9 mouse cellular contexts compared by ENCODE assay signal in the genomic region with DNA sequence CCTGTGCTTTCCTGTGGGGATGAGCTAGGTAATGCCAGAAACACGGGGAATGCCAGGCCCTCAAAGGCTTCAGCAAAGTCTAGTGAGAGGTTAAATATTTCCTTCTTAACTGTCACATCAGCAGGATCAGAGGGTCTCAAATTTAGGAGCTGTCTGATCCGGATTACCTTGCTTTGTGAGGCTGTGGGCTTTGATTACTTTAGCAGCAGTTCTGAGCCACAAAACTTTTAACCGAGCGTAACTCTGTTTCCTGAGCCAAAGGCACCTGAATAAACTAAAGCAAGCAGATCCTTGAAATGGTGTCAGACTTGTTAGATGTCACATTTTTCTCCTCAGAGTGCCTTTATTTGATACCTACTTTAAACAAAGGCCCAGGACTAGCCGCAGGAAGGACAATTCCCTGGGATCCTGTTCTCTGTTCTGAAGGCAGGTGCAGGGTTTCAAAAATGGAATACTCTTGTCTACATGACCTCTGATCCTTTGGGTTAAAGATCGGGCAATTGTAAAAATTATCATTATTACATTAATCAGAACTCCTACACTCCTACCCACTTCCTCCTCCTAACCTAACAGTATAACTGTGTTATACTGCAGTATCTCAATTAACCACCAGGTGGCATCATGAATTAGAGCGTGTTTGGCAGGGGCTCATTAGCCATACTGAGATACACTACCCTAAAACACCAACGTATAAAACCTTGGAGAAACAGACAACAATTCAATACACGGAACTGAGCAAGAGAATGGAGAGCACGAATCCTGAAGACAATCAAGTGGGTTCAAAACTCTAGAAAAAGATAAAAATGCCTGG.
DNase-seq lines count a peak whose midpoint lies in the region; ATAC-seq and TF ChIP-seq lines count a peak whose summit lies in the region.
"Had no signal": no experiment of that assay in that cellular context is flagged by ENCODE, and none has a peak within 500 bp of the region (broad histone marks: within the 10 kb centered on the region; RNA-seq: fewer than 3 reads in every experiment).

No protein-coding gene starts in this region.

- H3K27me3 ChIP-seq in kidney, embryonic 14.5 days (ENCODE audit: control insufficient read depth, insufficient read depth, low read length) = no peaks in the 10 kb centered on the region
- no peaks in the 10 kb centered on the region; the same call in 1 of the 2 replicates for H3K27me3 ChIP-seq in E14TG2a.4 (ENCODE audit: insufficient read depth, low read length)
- H3K27me3 ChIP-seq in liver, embryonic 14.5 days (ENCODE audit: control insufficient read depth, insufficient read depth, low read length) = no peaks in the 10 kb centered on the region

- no peaks in the 10 kb centered on the region for H3K9me3 ChIP-seq in kidney, embryonic 14.5 days (ENCODE audit: control insufficient read depth, low read length)
- no peaks in the 10 kb centered on the region for H3K9me3 ChIP-seq in E14TG2a.4 (ENCODE audit: low read length)
- no peaks in the 10 kb centered on the region for H3K9me3 ChIP-seq in liver, embryonic 14.5 days (ENCODE audit: control insufficient read depth, low read length)

- TF ChIP-seq CTCF in E14TG2a.4 (conservative IDR thresholded peaks at IDR 0.05; ENCODE audit: low read length) = peak; percentile 65
- peak; percentile 65 for TF ChIP-seq CTCF in liver, embryonic 14.5 days (IDR thresholded peaks at IDR 0.05; ENCODE audit: low read depth)

- ATAC-seq in kidney, embryonic 14.5 days (ENCODE audit: low FRiP score, low TSS enrichment) = peak; percentile 91
- ATAC-seq in liver, embryonic 14.5 days (ENCODE audit: insufficient read depth) = no peak

- H3K4me2 ChIP-seq in kidney, embryonic 14.5 days (replicated peaks; ENCODE audit: low read depth, low read length) = no peak overlapping the region
- H3K4me2 ChIP-seq in liver, embryonic 14.5 days (ENCODE audit: low read depth) = no peak overlapping the region

- H3K4me1 ChIP-seq in kidney, embryonic 14.5 days (ENCODE audit: control insufficient read depth, insufficient read depth, low read length) = no peaks in the 10 kb centered on the region
- no peaks in the 10 kb centered on the region for H3K4me1 ChIP-seq in E14TG2a.4 (replicated peaks; ENCODE audit: low read depth, low read length)
- no peaks in the 10 kb centered on the region for H3K4me1 ChIP-seq in liver, embryonic 14.5 days (replicated peaks; ENCODE audit: control insufficient read depth in 2 of 2, insufficient read depth in 2 of 2, low read length in 1 of 2)

- TF ChIP-seq EP300 in liver, embryonic 14.5 days (IDR thresholded peaks at IDR 0.05; ENCODE audit: low read depth) = no peak

- no peak overlapping the region for H3K4me3 ChIP-seq in kidney, embryonic 14.5 days (ENCODE audit: low read length)
- H3K4me3 ChIP-seq in E14TG2a.4 (replicated peaks; ENCODE audit: low read length) = no peak overlapping the region
- H3K4me3 ChIP-seq in liver, embryonic 14.5 days (ENCODE audit: insufficient read depth in 1 of 2, low read depth in 2 of 2, low read length in 2 of 2) = no peak overlapping the region
- H3K4me3 ChIP-seq: myocyte had no signal

- H3K9ac ChIP-seq in kidney, embryonic 14.5 days (ENCODE audit: low read depth, low read length) = no peak overlapping the region
- H3K9ac ChIP-seq in liver, embryonic 14.5 days (replicated peaks) = no peak overlapping the region

- H3K27ac ChIP-seq in kidney, embryonic 14.5 days (ENCODE audit: low read depth, low read length) = no peak overlapping the region
- H3K27ac ChIP-seq in liver, embryonic 14.5 days = no peak overlapping the region

- H3K36me3 ChIP-seq in kidney, embryonic 14.5 days (ENCODE audit: control insufficient read depth, insufficient read depth, low read length) = no peaks in the 10 kb centered on the region
- H3K36me3 ChIP-seq in E14TG2a.4 (ENCODE audit: insufficient read depth, low read length) = no peaks in the 10 kb centered on the region
- no peaks in the 10 kb centered on the region for H3K36me3 ChIP-seq in liver, embryonic 14.5 days (replicated peaks; ENCODE audit: control insufficient read depth, insufficient read depth, low read depth)

- DNase-seq in kidney, adult 18-20 months = no peak
- peak; percentile 32 for DNase-seq in brain, embryonic 18.5 days (ENCODE audit: low read depth, low spot score)
- peak; percentile 18 for DNase-seq in heart, postnatal 4 days
- peak; percentile 4 to 10 (median 9) for DNase-seq in liver, embryonic 14.5 days (ENCODE audit: low read depth in 3 of 3, low spot score in 3 of 3)
- DNase-seq in retina, embryonic 14.5 days (ENCODE audit: low spot score) = peak; percentile 83
- no peak for DNase-seq in frontal cortex, postnatal 14 days (ENCODE audit: low spot score in 2 of 2)

- 20% methylated on average over 10 of the region's 10 CpGs for WGBS in kidney, embryonic 14.5 days
- 37% methylated on average over 10 of the region's 10 CpGs for WGBS in liver, embryonic 14.5 days (ENCODE audit: insufficient replicate concordance)

Comparison
In these comparisons a context has a peak if more than half of its experiments do, and no peak if none do; other contexts are left out.
1. DNase-seq: peak in brain, embryonic 18.5 days (single experiment), heart, postnatal 4 days (single experiment), liver, embryonic 14.5 days (3 of 3) and retina, embryonic 14.5 days (single experiment); none in kidney, adult 18-20 months (single experiment) and frontal cortex, postnatal 14 days (0 of 2).